ENCODE assay signal across 10 mouse cellular contexts in genomic region chr1:106204350-106204749, GRCm38 (mm10). TPM values are rescaled to one million over a fixed set of nuclear protein-coding genes. Genes with fewer than 3 reads are reported as not detected.
DNase-seq lines count a peak whose midpoint lies in the region; ATAC-seq and TF ChIP-seq lines count a peak whose summit lies in the region.
"Had no signal": no experiment of that assay in that cellular context is flagged by ENCODE, and none has a peak within 500 bp of the region (broad histone marks: within the 10 kb centered on the region; RNA-seq: fewer than 3 reads in every experiment).

No protein-coding gene starts in this region.

- H3K27ac ChIP-seq in limb, embryonic 11.5 days (replicated peaks; ENCODE audit: low read depth, low read length): no peak overlapping the region
- H3K27ac ChIP-seq in limb, embryonic 10.5 days: no peak overlapping the region
- peak overlapping the region; percentile 74 to 82; a peak in 3 of 4 replicates for H3K27ac ChIP-seq in heart, embryonic 14.5 days (replicated peaks in 1 of 2; ENCODE audit: control insufficient read depth in 1 of 2, insufficient read depth in 1 of 2, low read depth in 2 of 2, low read length in 2 of 2)

- TF ChIP-seq POLR2A in myocyte (IDR thresholded peaks at IDR 0.05; ENCODE audit: insufficient read length, low read depth): no peak

- H3K4me2 ChIP-seq in limb, embryonic 11.5 days (ENCODE audit: low read depth, severe bottlenecking): no peak overlapping the region
- peak overlapping the region; percentile 58 for H3K4me2 ChIP-seq in heart, embryonic 14.5 days (ENCODE audit: low read length)
- peak overlapping the region; percentile 14 for H3K4me2 ChIP-seq in myocyte (ENCODE audit: low read depth)

- 38% methylated on average over 3 of the region's 3 CpGs for WGBS in limb, embryonic 11.5 days
- 43% methylated on average over 3 of the region's 3 CpGs for WGBS in limb, embryonic 10.5 days
- WGBS in heart, embryonic 14.5 days: 5% methylated on average over 3 of the region's 3 CpGs

- no peaks in the 10 kb centered on the region for H3K27me3 ChIP-seq in limb, embryonic 11.5 days (ENCODE audit: control insufficient read depth, insufficient read depth, low read length)
- H3K27me3 ChIP-seq in limb, embryonic 10.5 days (ENCODE audit: low read depth, poor library complexity, severe bottlenecking): no peaks in the 10 kb centered on the region
- no peaks in the 10 kb centered on the region for H3K27me3 ChIP-seq in heart, embryonic 14.5 days (ENCODE audit: control insufficient read depth, insufficient read depth, low read length)
- H3K27me3 ChIP-seq in myocyte (ENCODE audit: control insufficient read depth, insufficient read depth, insufficient read length): no peaks in the 10 kb centered on the region

- ATAC-seq in limb, embryonic 11.5 days (ENCODE audit: insufficient number of reproducible peaks, low FRiP score, low TSS enrichment, low read depth): peak; percentile 53; the same call in 1 of the 2 replicates
- ATAC-seq in heart, embryonic 14.5 days (ENCODE audit: insufficient number of reproducible peaks, insufficient read depth, low FRiP score, low read depth): peak; percentile 89

- no peak overlapping the region for H3ac ChIP-seq in myocyte (ENCODE audit: control insufficient read depth, insufficient read length)

- H3K36me3 ChIP-seq in limb, embryonic 11.5 days (ENCODE audit: control insufficient read depth, insufficient read depth, low read length): no peaks in the 10 kb centered on the region
- no peaks in the 10 kb centered on the region for H3K36me3 ChIP-seq in limb, embryonic 10.5 days
- no peaks in the 10 kb centered on the region for H3K36me3 ChIP-seq in heart, embryonic 14.5 days (ENCODE audit: control insufficient read depth, insufficient read depth, low read length)
- no peaks in the 10 kb centered on the region for H3K36me3 ChIP-seq in myocyte (ENCODE audit: control insufficient read depth, insufficient read depth)

- peaks cover 3% of the 10 kb centered on the region; the same call in 1 of the 2 replicates for H3K4me1 ChIP-seq in limb, embryonic 11.5 days (ENCODE audit: control insufficient read depth, insufficient read depth, low read length)
- H3K4me1 ChIP-seq in limb, embryonic 10.5 days: peaks cover 26% of the 10 kb centered on the region
- peaks cover 22 to 67% of the 10 kb centered on the region in 2 experiments for H3K4me1 ChIP-seq in heart, embryonic 14.5 days (ENCODE audit: control insufficient read depth in 2 of 2, insufficient read depth in 2 of 2, low read length in 2 of 2)

- H3K4me3 ChIP-seq in limb, embryonic 11.5 days (ENCODE audit: low read depth, low read length): no peak overlapping the region
- no peak overlapping the region for H3K4me3 ChIP-seq in limb, embryonic 10.5 days
- no peak overlapping the region for H3K4me3 ChIP-seq in heart, embryonic 14.5 days (ENCODE audit: control insufficient read depth in 1 of 2, insufficient read depth in 1 of 2, low read depth in 1 of 2, low read length in 2 of 2)
- no peak overlapping the region for H3K4me3 ChIP-seq in myocyte

- peak; percentile 20 for DNase-seq in adrenal gland, postnatal 10 days
- no peak for DNase-seq in adrenal gland, adult 2 months
- DNase-seq in limb, embryonic 11.5 days (ENCODE audit: low spot score): no peak
- DNase-seq in limb, embryonic 10.5 days (ENCODE audit: low spot score): no peak
- DNase-seq in MN1 (ENCODE audit: low spot score): no peak
- no peak for DNase-seq in layer of hippocampus, postnatal 36 days
- DNase-seq: cerebellum, postnatal 10 days; thymus, postnatal 14 days had no signal

- H3K9me3 ChIP-seq in limb, embryonic 11.5 days (ENCODE audit: control insufficient read depth, low read length): no peaks in the 10 kb centered on the region
- H3K9me3 ChIP-seq in limb, embryonic 10.5 days (replicated peaks): no peaks in the 10 kb centered on the region
- H3K9me3 ChIP-seq in heart, embryonic 14.5 days (ENCODE audit: control insufficient read depth, low read length): no peaks in the 10 kb centered on the region

- H3K79me2 ChIP-seq in myocyte (ENCODE audit: control insufficient read depth, insufficient read depth): peaks cover 66% of the 10 kb centered on the region

- H3K9ac ChIP-seq in limb, embryonic 11.5 days (ENCODE audit: low read length): no peak overlapping the region
- H3K9ac ChIP-seq in heart, embryonic 14.5 days (ENCODE audit: low read length): peak overlapping the region; percentile 0; the same call in 1 of the 2 replicates

TF ChIP-seq in myocyte, 11 proteins besides CTCF, POLR2A, EP300 and RAD21:
- TF ChIP-seq USF1 (IDR thresholded peaks at IDR 0.05; ENCODE audit: low read depth): no peak
- TF ChIP-seq E2F4 (IDR thresholded peaks at IDR 0.05; ENCODE audit: insufficient read depth): no peak
- no peak for TF ChIP-seq CEBPB (IDR thresholded peaks at IDR 0.05; ENCODE audit: insufficient read depth, poor library complexity, severe bottlenecking)
- no peak for TF ChIP-seq TCF12 (IDR thresholded peaks at IDR 0.05; ENCODE audit: insufficient read depth, poor library complexity, severe bottlenecking)
- TF ChIP-seq POLR2AphosphoS2 (IDR thresholded peaks at IDR 0.05; ENCODE audit: insufficient read length, low read depth): no peak
- no peak for TF ChIP-seq TCF3 (IDR thresholded peaks at IDR 0.05; ENCODE audit: insufficient read length, low read depth)

RNA-seq across cellular contexts. Expression of gene Phlpp1, which starts 32.8 kb away (rescaled TPM):
- total RNA-seq in adrenal gland, postnatal 10 days (2021): 10 to 100 TPM; 16.4 to 22.3 TPM
- 10 to 100 TPM; 14.1 to 18.0 TPM for total RNA-seq in adrenal gland, adult 2 months (2021)
- 12.8 and 13.3 TPM in 2 replicates for polyA plus RNA-seq in adrenal gland, adult 2 months (2012; rRNA removed)
- polyA plus RNA-seq in limb, embryonic 11.5 days (2014; fragmentation: Nextera tagmentation; extraction: Ambion mirVana): 3.2 and 3.3 TPM in 2 replicates
- polyA plus RNA-seq in limb, embryonic 10.5 days (2016; fragmentation: Nextera tagmentation; extraction: Ambion mirVana): 2.8 and 3.0 TPM in 2 replicates
- polyA plus RNA-seq in heart, embryonic 14.5 days (2014; fragmentation: Nextera tagmentation; extraction: Ambion mirVana): 6.2 and 6.7 TPM in 2 replicates
- polyA plus RNA-seq in myocyte (2012; fragmentation: generic; extraction: Trizol): 7.9 TPM
- total RNA-seq in layer of hippocampus, postnatal 36 days (2021): 10 to 100 TPM; 82.0 to 88.0 TPM

Comparison
In these comparisons a context has a peak if more than half of its experiments do, and no peak if none do; other contexts are left out.
1. H3K27ac ChIP-seq: peak in heart, embryonic 14.5 days (2 of 2); none in limb, embryonic 11.5 days (single experiment) and limb, embryonic 10.5 days (single experiment).